Mouse (Mus musculus) stomach, postnatal 0 days (tissue): ENCODE measurements at regions not wholly inside any gene's neighbourhood (a gene's known extent, or its start where the extent isn't known, plus 50 kb on each side); places are given as distances from the start of the nearest gene placed in this dataset.

Source experiments
- ATAC-seq: fragments of 200-750 bp; cut with Nextera tagmentation; 2 replicates; pipeline ENCODE4 v1.8.0; 2017; ENCODE audit not compliant: low FRiP score, low TSS enrichment
- DNase-seq: peaks from one replicate; pipeline ENCODE4 v3.0.0-alpha.2; 2016; ENCODE audit warnings: low spot score
- H3K27ac ChIP-seq: fragments of 300-500 bp; sonication (generic); replicated peaks from 2 replicates; pipeline ENCODE4 v1.5.1; 2014; ENCODE audit warnings: mild to moderate bottlenecking, control low read depth
- H3K27me3 ChIP-seq: fragments of 300-500 bp; sonication (generic); 2 replicates; pipeline ENCODE4 v1.6.1; 2014; ENCODE audit warnings: low read length; ENCODE audit not compliant: control insufficient read depth, insufficient read depth
- H3K36me3 ChIP-seq: fragments of 300-500 bp; sonication (generic); 2 replicates; pipeline ENCODE4 v1.6.1; 2014; ENCODE audit warnings: low read length, mixed read lengths; ENCODE audit not compliant: control insufficient read depth, insufficient read depth
- H3K4me1 ChIP-seq: fragments of 300-500 bp; sonication (generic); replicated peaks from 2 replicates; pipeline ENCODE4 v1.6.1; 2014; ENCODE audit warnings: antibody characterized with exemption; ENCODE audit not compliant: control insufficient read depth, insufficient read depth
- H3K4me2 ChIP-seq: fragments of 300-500 bp; sonication (generic); replicated peaks from 2 replicates; pipeline ENCODE4 v1.6.1; 2014; ENCODE audit warnings: low read depth, mild to moderate bottlenecking, control low read depth, moderate library complexity
- H3K4me3 ChIP-seq: fragments of 300-500 bp; sonication (generic); 2 replicates; pipeline ENCODE4 v1.5.1; 2014; ENCODE audit warnings: low read depth, low read length, control low read depth
- H3K9ac ChIP-seq: fragments of 300-500 bp; sonication (generic); 2 replicates; pipeline ENCODE4 v1.6.1; 2014; ENCODE audit warnings: mild to moderate bottlenecking, low read length, control low read depth, mixed read lengths
- H3K9me3 ChIP-seq: fragments of 300-500 bp; sonication (generic); 2 replicates; pipeline ENCODE4 v1.6.1; 2016; ENCODE audit warnings: low read length; ENCODE audit not compliant: control insufficient read depth
- CTCF ChIP-seq: IDR thresholded peaks from 2 replicates; pipeline ENCODE4 v1.5.1; 2016; ENCODE audit warnings: antibody characterized with exemption, low read depth, mild to moderate bottlenecking, moderate library complexity
- EP300 ChIP-seq: optimal IDR thresholded peaks from 2 replicates; pipeline ENCODE3; 2016; ENCODE audit warnings: antibody characterized with exemption
- WGBS: fragments of 180-500 bp; shearing (Covaris S2); extraction: QIAGEN DNeasy Blood & Tissue Kit; methylation state at CpG from one replicate; pipeline ENCODE4 v1.1.7; 2014; 5-methylcytosine and 5-hydroxymethylcytosine counted together

DNA sequence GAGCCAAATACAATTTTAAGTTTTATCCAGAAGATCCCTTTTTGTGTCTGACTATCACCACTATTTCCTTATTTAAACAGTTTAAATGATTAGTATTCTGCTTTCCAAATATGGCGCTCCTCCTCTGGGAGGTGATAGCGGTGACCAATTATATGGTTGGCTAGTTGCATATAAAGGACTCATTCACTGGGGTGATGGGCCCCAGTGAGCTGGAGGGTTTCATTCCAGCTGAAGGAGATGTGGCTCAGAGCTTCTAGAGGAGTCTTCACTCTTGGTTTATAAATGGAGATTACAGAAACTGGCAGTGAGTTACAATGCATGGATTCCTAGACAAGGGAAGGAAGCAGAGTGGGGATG is 50.7 kb upstream of the Gm7361 start:
- Histone ChIP-seq H3K36me3 (no peaks in the 10 kb centered on the region), H3K9ac (no peak overlapping the region), H3K9me3 (no peaks in the 10 kb centered on the region), H3K4me1 (no peaks in the 10 kb centered on the region), H3K4me3 (no peak overlapping the region), H3K27me3 (no peaks in the 10 kb centered on the region), H3K4me2 (no peak overlapping the region), H3K27ac (no peak overlapping the region)
- 91% methylated on average over 2 of the region's 2 CpGs for WGBS
- DNase-seq (no peak), ATAC-seq (no peak)
- TF ChIP-seq EP300 (no peak), CTCF (no peak)

DNA sequence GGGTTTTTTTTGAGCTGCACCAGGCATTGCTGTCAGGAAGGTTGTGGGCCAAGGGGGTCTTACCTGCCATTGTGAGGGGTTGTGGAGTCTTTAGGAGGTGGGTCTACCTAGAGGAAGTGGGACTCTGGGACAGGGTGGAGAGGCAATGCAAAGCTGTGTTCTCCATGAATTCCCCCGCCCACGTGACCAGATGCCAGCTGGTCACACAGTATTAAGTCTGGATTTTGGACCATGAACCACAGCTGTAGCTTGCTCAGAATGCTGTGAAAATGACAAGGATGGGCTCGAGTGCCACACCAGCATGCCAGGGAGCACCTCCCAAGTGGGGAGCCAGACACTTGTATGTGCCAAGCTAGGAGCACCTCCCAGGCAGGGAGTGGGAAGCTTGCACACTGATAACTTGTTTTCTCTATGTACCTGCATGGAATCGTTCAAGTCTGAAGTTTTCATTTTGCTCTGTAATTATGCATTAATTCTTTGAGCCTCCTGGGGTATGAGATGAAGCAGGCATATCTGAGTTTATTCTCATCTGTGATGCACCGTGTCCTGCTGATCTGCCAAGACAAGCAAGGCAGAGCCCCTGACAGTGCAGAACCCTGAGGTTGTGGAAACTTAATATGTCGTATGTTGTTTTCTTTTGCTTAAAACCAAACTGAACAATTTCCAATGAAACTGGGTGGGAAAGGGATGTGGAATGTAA is 51.3 kb upstream of the Gm7361 start:
- H3K9me3 ChIP-seq: no peaks in the 10 kb centered on the region
- no peak overlapping the region for H3K9ac ChIP-seq
- ATAC-seq: no peak
- no peaks in the 10 kb centered on the region for H3K27me3 ChIP-seq
- WGBS: 77% methylated on average over 6 of the region's 6 CpGs
- DNase-seq: no peak
- no peaks in the 10 kb centered on the region for H3K36me3 ChIP-seq
- H3K4me1 ChIP-seq: no peaks in the 10 kb centered on the region
- no peak overlapping the region for H3K4me2 ChIP-seq
- TF ChIP-seq EP300 (no peak), CTCF (no peak)
- H3K4me3 ChIP-seq: no peak overlapping the region
- H3K27ac ChIP-seq: no peak overlapping the region

DNA sequence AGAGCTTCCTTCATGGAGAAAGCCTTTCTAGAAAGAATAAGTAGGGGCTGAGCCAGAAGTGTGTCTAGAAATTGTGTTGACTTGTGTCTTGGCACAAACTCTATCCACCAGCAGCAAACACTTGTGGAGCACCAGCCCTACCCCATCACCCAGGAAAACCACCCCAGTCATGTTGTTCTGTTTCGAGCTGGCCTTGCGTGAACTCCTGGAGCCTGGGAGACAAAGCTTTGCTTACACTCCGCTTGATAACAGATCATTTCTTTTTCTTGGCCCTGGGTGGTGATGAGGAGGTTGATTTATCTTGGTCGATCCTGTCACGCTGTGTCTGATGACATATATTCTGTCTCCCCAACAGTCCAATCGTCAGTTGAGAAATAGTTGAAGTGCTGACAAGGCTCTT is 55.0 kb upstream of the Gm7361 start:
- H3K27ac ChIP-seq: no peak overlapping the region
- ATAC-seq (no peak), DNase-seq (no peak)
- no peaks in the 10 kb centered on the region for H3K4me1 ChIP-seq
- H3K4me2 ChIP-seq: no peak overlapping the region
- H3K9ac ChIP-seq: no peak overlapping the region
- no peak overlapping the region for H3K4me3 ChIP-seq
- H3K27me3 ChIP-seq: no peaks in the 10 kb centered on the region
- WGBS: 83% methylated on average over 6 of the region's 6 CpGs
- no peaks in the 10 kb centered on the region for H3K9me3 ChIP-seq
- TF ChIP-seq CTCF (no peak), EP300 (no peak)
- no peaks in the 10 kb centered on the region for H3K36me3 ChIP-seq

DNA sequence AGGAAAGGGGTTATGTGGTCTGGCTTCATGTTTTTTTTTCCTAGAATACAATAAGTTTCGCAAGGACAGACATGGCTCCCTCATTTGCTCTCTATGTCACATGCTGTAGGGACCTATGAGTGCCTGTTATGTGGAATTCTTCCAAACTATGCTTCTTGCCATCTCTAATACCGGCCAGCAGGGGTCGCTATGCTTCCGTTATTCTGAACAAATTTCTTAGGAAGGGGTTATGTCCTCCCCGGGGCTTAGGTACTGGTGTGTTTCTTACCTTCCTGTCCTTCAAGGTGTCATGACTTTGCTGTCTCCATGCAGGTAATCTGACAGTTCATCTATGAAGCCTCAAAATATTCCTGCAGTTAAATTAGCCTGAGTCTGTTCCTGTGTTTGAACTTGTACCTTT is 68.1 kb upstream of the Gm7361 start:
- DNase-seq: no peak
- Histone ChIP-seq H3K4me3 (no peak overlapping the region), H3K27ac (no peak overlapping the region), H3K4me2 (no peak overlapping the region), H3K27me3 (no peaks in the 10 kb centered on the region), H3K9ac (no peak overlapping the region), H3K9me3 (no peaks in the 10 kb centered on the region), H3K4me1 (no peaks in the 10 kb centered on the region), H3K36me3 (no peaks in the 10 kb centered on the region)
- TF ChIP-seq EP300: no peak
- peak; percentile 60 for TF ChIP-seq CTCF
- ATAC-seq: no peak
- WGBS: 15% methylated on average over 5 of the region's 5 CpGs

DNA sequence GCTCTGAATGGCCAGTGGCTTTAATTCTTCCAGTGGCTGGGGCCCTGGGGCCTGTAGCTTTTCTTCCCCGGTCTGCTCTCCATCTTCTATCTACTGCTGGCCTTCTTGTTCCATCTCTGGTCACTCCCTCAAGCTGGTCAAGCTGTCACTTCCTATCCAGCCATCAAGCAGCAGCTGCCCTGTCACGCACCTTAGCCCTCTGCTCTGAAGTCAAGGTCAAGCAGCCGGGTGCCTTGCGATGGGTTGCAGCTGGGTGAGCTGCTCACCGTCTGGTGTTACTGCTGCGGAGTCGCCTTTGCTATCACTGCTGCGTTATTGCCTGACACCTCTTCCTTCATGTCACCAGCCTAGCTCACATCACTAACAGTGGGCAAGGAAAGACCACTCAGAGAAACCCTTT is 66.0 kb upstream of the Gm10220 start:
- TF ChIP-seq EP300: no peak
- no peak for TF ChIP-seq CTCF
- DNase-seq (no peak), ATAC-seq (no peak)
- Histone ChIP-seq H3K4me2 (no peak overlapping the region), H3K9me3 (no peaks in the 10 kb centered on the region), H3K27ac (no peak overlapping the region), H3K9ac (no peak overlapping the region), H3K27me3 (no peaks in the 10 kb centered on the region), H3K36me3 (no peaks in the 10 kb centered on the region), H3K4me1 (no peaks in the 10 kb centered on the region), H3K4me3 (no peak overlapping the region)
- 57% methylated on average over 8 of the region's 8 CpGs for WGBS

DNA sequence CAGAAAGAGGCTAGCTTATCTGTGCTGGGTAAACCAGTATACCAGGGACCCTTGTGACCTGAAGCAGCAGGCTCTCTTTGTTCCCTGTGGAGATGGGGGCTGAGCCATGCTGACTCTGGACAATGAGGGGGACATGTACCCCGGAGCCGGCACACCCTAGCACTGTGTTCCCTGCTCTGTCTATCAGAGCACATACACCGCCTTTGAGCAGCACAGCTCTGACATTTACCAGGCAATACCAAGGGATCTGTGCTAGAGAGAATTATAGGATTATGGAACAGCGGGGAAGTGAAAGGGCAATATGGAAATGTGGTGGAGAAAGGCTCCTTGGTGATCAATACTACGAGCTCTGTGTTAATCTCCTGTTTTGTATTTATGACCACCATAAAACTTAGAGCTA is 64.2 kb upstream of the Gm10220 start:
- ATAC-seq: no peak
- TF ChIP-seq CTCF (no peak), EP300 (no peak)
- Histone ChIP-seq H3K9me3 (no peaks in the 10 kb centered on the region), H3K27ac (no peak overlapping the region), H3K4me3 (no peak overlapping the region), H3K4me1 (no peaks in the 10 kb centered on the region), H3K9ac (no peak overlapping the region), H3K36me3 (no peaks in the 10 kb centered on the region), H3K27me3 (no peaks in the 10 kb centered on the region), H3K4me2 (no peak overlapping the region)
- whole genome bisulfite sequencing: 34% methylated on average over 5 of the region's 5 CpGs
- no peak for DNase-seq
